Mouse (Mus musculus): Measurements from ENCODE around the gene Lpar6.

Lpar6 gene

GRCm38 (mm10) chr14:73237848-73238321, at the start of gene Lpar6:
TSS of gene Lpar6 (plus strand) at chr14:73237895.
- peak; percentile 30 to 46 for DNase-seq (ENCODE audit: low spot score in 2 of 2)

GRCm38 (mm10) chr14:73199058-73199457, 38.6 kb upstream of the Lpar6 start:
- no peak for DNase-seq (ENCODE audit: low spot score in 2 of 2)

- DNase-seq (ENCODE audit: low spot score in 2 of 2): no peak
Observed at GRCm38 (mm10) chr14:73201447-73201846, 36.2 kb upstream of the Lpar6 start.

DNA sequence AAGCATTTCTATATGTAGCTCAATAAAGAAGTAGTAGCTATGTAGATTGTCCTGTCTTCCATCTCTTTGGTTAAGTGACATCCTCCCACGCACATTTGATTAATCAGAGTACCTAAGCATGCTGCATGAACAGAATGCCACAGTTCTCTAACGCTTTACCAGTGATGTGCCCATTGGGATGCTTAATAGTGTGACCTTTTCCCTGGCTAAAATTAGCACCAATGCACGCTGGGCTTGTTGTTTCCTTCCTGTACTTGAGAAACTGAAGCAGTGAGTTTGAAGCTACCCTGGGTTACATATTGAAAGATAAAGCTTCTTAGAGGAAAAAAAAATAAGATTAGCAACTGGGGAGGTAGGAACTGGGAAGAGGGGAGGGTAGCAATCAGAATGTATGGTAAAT, 33.7 kb upstream of the Lpar6 start:
- DNase-seq (ENCODE audit: low spot score in 2 of 2): no peak

DNA sequence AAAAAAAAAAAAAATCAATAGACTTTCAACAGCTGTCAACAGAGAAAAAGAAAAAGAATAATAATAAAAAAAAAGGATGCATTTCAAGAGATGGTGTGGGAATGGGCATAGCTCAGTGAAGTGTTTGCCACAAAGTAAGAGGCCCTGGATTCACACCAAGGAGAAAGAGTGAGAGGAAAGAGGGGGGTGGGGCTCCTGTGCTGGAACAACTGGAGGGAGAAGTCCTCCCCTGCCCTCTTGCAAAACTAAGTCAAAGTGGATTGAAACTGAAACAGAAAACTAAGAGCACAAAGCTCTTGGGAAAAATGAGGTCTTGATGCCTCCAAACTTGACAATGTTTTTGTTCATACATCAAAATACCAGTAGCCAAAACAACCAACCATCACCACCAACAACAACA, 28.4 kb upstream of the Lpar6 start:
- peak in 1 of 2 experiments; percentile 19 for DNase-seq (ENCODE audit: low spot score in 2 of 2)

DNA sequence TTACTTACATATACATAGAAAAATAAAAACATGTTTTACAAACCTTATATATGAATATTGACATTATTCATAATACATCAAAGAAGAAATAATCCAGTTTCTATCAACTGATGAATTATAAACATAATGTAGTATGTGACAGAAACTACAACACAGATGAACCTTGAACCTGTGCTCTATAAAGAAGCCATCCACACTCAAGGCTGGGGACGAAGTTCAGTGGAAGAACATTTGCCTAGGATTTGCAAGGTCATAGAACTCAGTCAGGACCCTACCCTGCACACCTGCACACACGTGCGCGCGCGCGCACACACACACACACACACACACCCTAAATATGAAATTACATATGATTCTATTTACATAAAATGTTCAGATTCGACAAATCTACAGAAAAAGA, 27.5 kb upstream of the Lpar6 start:
- DNase-seq (ENCODE audit: low spot score in 2 of 2): no peak

GRCm38 (mm10) chr14:73211477-73211876, 26.2 kb upstream of the Lpar6 start:
- DNase-seq (ENCODE audit: low spot score in 2 of 2): no peak

DNA sequence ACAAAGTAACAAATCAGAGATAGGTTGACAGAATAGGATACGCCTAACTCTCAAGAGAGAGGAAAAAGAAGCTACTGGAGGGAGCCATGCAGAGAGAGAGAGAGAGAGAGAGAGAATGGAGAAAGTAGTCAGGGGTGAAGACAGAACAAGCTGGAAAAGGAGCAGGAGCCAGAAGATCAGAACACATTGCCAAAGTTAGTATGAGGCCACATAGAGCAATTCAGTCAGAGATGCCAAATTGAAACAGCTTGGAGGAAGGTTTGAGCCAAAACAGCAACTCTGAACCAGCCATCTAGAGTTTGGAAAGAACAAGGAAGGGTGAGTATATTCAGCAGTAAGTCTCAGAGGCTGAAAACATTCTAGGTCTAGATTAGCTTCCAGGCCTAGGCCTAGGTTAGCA, 20.6 kb upstream of the Lpar6 start:
- DNase-seq (ENCODE audit: low spot score in 2 of 2): no peak

- DNase-seq (ENCODE audit: low spot score in 2 of 2): peak in 1 of 2 experiments; percentile 33
Observed at GRCm38 (mm10) chr14:73222316-73222970, 15.3 kb upstream of the Lpar6 start.

DNA sequence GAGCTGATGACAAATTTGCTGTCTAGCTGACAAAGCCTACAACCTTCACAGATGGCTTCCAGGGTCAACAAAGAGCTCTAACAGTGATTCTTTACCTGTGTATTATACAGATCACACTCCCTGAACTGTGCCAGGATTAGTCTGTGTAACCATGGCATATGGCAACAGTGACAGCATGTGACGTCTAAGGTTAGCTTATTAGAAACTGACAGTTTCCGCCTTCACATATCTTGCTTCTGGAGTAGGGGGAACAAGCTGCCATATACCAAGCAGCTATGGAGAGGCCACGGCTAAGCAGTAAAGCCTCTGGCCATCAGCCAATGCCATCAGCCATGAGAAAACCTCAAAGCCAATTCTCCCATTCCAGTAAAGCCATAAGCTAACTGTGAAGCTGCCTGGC, 11.3 kb upstream of the Lpar6 start:
- no peak for DNase-seq (ENCODE audit: low spot score in 2 of 2)

GRCm38 (mm10) chr14:73226849-73227248, 10.8 kb upstream of the Lpar6 start:
- no peak for DNase-seq (ENCODE audit: low spot score in 2 of 2)

GRCm38 (mm10) chr14:73231286-73231982, 6.3 kb upstream of the Lpar6 start:
- no peak for DNase-seq (ENCODE audit: low spot score in 2 of 2)

DNA sequence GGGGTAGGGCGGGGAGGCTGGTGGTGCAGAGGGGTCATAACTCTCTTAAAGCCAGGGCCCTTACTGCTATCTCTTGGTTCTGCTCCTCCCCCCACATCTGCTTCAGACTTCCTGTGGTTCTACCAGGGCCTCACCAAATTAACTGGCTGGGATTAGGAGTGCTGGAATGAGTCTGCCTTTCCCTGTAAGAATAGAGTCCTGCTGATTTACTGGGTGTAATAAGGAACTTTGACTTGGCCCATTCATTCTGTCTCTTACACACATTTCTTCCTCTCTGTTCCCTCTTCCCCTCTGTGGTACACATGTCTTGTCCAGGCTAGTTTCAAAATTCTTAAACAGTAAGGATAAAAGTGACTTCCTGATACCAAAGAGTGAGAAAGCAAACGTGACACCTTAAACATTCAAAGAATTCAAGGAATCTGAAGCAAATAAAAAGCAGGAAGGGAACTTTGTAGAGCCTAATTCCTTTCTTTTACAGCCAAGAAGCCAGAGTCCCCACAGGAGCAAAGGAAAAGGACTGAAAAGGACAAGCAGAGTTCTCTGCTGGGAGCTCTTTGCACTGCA, 3.1 kb upstream of the Lpar6 start:
- no peak for DNase-seq (ENCODE audit: low spot score in 2 of 2)

- peak; percentile 59 to 62 for DNase-seq (ENCODE audit: low spot score in 2 of 2)
Observed at GRCm38 (mm10) chr14:73238498-73239250, 979 bp downstream of the Lpar6 start.

GRCm38 (mm10) chr14:73239291-73239690, 1.6 kb downstream of the Lpar6 start:
- no peak for DNase-seq (ENCODE audit: low spot score in 2 of 2)

DNA sequence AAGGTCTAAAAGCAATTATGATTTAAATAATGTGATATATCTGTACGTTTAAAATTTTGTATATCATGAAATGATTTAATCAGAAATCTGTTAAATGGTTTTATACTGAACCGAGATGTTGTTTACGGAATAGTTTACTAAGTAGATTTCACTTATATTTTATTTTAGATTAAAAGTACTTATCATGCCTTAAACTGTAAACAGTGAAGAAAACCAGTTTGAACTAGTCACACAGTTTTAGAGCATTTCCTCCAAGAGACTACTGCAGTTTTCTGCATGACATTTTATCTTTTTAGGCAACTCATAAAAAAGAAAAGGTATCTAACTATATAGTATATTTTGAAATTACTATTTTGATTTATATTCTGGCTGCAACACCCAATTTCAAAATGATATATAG, 2.2 kb downstream of the Lpar6 start:
- DNase-seq (ENCODE audit: low spot score in 2 of 2): no peak

DNA sequence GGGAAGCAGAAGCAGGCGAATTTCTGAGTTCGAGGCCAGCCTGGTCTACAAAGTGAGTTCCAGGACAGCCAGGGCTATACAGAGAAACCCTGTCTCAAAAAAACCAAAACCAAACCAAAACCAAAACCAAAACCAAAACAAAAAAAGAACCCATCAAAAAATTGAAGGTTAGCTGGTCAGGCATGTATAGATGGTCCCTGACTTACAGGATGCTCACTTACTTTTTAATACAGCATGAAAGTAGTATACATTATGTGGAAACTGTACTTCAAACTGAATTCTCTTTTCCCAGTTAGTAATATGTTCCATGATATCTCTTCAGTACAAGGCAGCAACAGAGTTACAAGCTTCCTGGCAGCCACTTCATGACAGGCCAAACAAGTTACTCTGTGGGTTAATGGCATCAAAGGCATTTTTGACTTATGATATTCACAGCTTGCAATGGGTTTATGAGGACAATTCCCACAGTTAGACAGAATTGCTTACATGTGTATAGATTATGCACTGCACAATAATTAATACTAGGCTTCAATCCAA, 6.4 kb downstream of the Lpar6 start:
- DNase-seq (ENCODE audit: low spot score in 2 of 2): no peak

DNA sequence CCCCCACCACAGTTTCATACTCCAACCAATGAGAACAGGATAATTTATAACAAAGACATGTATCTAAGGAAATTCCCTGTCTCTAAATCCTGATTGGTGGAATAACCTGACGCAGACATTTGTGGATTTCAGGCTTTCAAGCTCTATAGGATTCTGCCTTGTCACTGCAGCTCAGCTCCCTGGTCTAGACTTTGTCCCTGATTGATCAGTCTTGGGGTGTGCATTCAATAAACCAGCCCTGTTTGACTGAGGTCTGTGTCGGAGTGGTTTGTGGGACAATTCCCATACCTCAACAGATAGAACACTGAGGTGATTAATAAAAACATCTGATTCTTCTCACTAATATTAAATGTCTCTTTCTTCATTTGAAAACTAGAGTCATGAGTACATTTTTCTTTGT, 12.4 kb downstream of the Lpar6 start:
- DNase-seq (ENCODE audit: low spot score in 2 of 2): no peak

DNA sequence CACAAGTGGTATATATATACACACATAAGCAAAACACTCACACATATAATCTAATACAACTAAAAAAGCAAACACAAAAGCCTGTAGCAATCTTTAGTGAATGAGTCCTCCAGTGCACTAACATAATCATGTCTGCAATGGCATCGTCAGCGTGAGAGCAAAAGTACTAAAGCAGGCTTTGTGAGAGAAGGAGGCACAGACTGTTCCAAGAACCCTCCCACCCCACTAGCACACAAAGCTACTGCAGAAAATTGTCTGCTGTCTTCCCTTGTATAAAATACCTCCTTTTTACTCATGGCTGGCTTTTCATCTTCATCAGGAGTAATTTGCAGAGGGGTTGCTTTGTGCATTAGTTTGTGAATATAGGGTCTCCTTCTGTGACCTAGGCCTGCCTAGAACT, 14.6 kb downstream of the Lpar6 start:
- DNase-seq (ENCODE audit: low spot score in 2 of 2): no peak

DNA sequence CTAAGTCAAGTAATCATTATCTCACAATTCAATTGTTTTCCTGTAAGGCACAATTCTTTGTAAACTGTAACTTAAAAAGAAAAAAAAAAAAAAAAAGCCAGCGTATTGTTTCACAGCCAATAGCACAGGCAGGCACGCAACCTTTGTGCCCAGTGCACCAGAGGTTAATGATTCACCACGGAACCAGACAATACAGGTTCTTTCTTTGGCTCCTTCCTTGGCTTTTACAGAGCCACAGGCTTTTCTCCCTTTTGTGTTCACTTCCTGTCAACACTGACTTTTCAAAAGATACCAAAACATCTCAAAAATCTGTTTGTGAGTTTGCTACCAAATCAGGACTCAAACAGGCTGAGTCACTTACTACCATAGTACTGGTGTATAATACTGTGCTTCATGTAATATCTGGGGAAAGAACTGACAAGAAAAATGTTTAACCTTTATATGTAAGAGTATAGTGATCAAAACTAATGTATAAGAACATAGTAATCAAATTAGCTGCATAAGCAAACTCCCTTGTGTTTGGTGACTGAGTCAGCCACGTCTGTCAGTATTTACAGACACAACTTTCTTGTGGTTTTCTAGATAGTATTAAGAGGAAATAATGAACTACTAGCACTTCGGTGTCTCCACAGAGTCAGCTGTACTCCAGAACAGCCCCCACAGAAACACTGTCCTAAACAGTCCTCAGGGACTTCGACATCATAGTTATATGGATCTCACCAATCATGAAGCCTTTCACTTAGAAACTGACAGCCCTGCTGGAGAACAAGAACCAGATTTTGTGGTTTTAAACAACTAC, 16.0 kb downstream of the Lpar6 start:
- no peak for DNase-seq (ENCODE audit: low spot score in 2 of 2)

DNA sequence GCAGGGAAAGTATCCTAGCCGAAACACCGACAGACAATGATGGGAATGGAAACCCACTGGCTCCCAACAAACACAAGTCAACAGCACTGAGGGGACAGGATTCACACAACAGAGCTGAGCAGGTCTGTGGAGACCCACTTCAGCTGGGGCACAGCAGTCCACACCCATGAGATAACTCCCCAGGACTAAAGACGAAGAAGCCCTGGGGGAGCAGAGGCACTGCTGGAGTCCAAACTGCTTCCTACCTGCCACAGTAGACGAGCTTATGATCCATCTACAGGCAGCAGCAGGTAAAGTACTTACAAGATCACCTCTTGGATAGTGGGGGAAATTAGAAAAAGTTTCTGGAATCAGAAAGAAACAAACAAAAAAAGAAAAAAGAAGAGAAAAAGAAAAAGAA, 16.7 kb downstream of the Lpar6 start:
- DNase-seq (ENCODE audit: low spot score in 2 of 2): no peak

All from spleen, postnatal 36 days (tissue).